In genomic region chr19:7423656-7424030, GRCm38 (mm10) we compare ENCODE assay signal across 8 mouse cellular contexts. TPM values are rescaled to one million over a fixed set of nuclear protein-coding genes. Genes with fewer than 3 reads are reported as not detected.
DNase-seq lines count a peak whose midpoint lies in the region; ATAC-seq lines count a peak whose summit lies in the region.

No protein-coding gene starts in this region.

- DNase-seq in heart, postnatal 14 days = no peak
- DNase-seq in embryonic facial prominence, embryonic 10.5 days (ENCODE audit: low spot score) = peak; percentile 31
- no peak for DNase-seq in spleen, adult 12 weeks (ENCODE audit: low spot score)
- no peak for DNase-seq in urinary bladder, postnatal 4 days (ENCODE audit: low spot score in 2 of 2)
- DNase-seq in embryo, embryonic 11 days = no peak

- H3K4me1 ChIP-seq in heart, embryonic 15.5 days (replicated peaks) = peaks cover 68% of the 10 kb centered on the region
- peaks cover 53% of the 10 kb centered on the region for H3K4me1 ChIP-seq in embryonic facial prominence, embryonic 10.5 days
- peaks cover 68% of the 10 kb centered on the region for H3K4me1 ChIP-seq in hindbrain, embryonic 15.5 days (replicated peaks)
- H3K4me1 ChIP-seq in midbrain, embryonic 15.5 days = peaks cover 62% of the 10 kb centered on the region

- H3K4me3 ChIP-seq in heart, embryonic 15.5 days = peak overlapping the region; percentile 28
- H3K4me3 ChIP-seq in embryonic facial prominence, embryonic 10.5 days = peak overlapping the region; percentile 91
- H3K4me3 ChIP-seq in hindbrain, embryonic 15.5 days = peak overlapping the region; percentile 34
- H3K4me3 ChIP-seq in midbrain, embryonic 15.5 days = peak overlapping the region; percentile 26

- no peaks in the 10 kb centered on the region for H3K27me3 ChIP-seq in heart, embryonic 15.5 days
- peaks cover 28% of the 10 kb centered on the region for H3K27me3 ChIP-seq in embryonic facial prominence, embryonic 10.5 days (replicated peaks; ENCODE audit: low read depth, poor library complexity, severe bottlenecking)
- no peaks in the 10 kb centered on the region for H3K27me3 ChIP-seq in hindbrain, embryonic 15.5 days
- no peaks in the 10 kb centered on the region for H3K27me3 ChIP-seq in midbrain, embryonic 15.5 days (replicated peaks)

- 26% methylated on average over 16 of the region's 16 CpGs for WGBS in heart, embryonic 15.5 days
- 39% methylated on average over 16 of the region's 16 CpGs for WGBS in embryonic facial prominence, embryonic 10.5 days
- WGBS in hindbrain, embryonic 15.5 days = 17% methylated on average over 16 of the region's 16 CpGs
- WGBS in midbrain, embryonic 15.5 days = 12% methylated on average over 16 of the region's 16 CpGs

- peak overlapping the region; percentile 70 for H3K27ac ChIP-seq in heart, embryonic 15.5 days
- peak overlapping the region; percentile 68 for H3K27ac ChIP-seq in embryonic facial prominence, embryonic 10.5 days (replicated peaks)
- H3K27ac ChIP-seq in hindbrain, embryonic 15.5 days (replicated peaks) = peak overlapping the region; percentile 86
- H3K27ac ChIP-seq in midbrain, embryonic 15.5 days = peak overlapping the region; percentile 84

- H3K36me3 ChIP-seq in heart, embryonic 15.5 days = peaks cover 47% of the 10 kb centered on the region
- peaks cover 92% of the 10 kb centered on the region for H3K36me3 ChIP-seq in embryonic facial prominence, embryonic 10.5 days (replicated peaks)
- H3K36me3 ChIP-seq in hindbrain, embryonic 15.5 days = peaks cover 37% of the 10 kb centered on the region
- H3K36me3 ChIP-seq in midbrain, embryonic 15.5 days (replicated peaks) = peaks cover 21% of the 10 kb centered on the region

- ATAC-seq in heart, embryonic 15.5 days (replicated peaks; ENCODE audit: insufficient number of reproducible peaks, insufficient read depth, low FRiP score, low read depth) = no peak
- ATAC-seq in hindbrain, embryonic 15.5 days (ENCODE audit: low FRiP score, low read depth) = no peak; the same call in 1 of the 2 replicates
- ATAC-seq in midbrain, embryonic 15.5 days (replicated peaks) = peak; percentile 42

- H3K4me2 ChIP-seq in heart, embryonic 15.5 days = peak overlapping the region; percentile 56
- peak overlapping the region; percentile 93 for H3K4me2 ChIP-seq in hindbrain, embryonic 15.5 days
- peak overlapping the region; percentile 72 for H3K4me2 ChIP-seq in midbrain, embryonic 15.5 days

- H3K9ac ChIP-seq in heart, embryonic 15.5 days = 0 out of 2 replicates have a peak overlapping the region, but pooled peaks have one; percentile 10
- H3K9ac ChIP-seq in hindbrain, embryonic 15.5 days = peak overlapping the region; percentile 55
- H3K9ac ChIP-seq in midbrain, embryonic 15.5 days = peak overlapping the region; percentile 44

- intact Hi-C loops in heart, postnatal 14 days (cut with DNase I) = no loop called here

- H3K9me3 ChIP-seq in heart, embryonic 15.5 days (replicated peaks) = no peaks in the 10 kb centered on the region
- H3K9me3 ChIP-seq in embryonic facial prominence, embryonic 10.5 days = no peaks in the 10 kb centered on the region
- H3K9me3 ChIP-seq in hindbrain, embryonic 15.5 days = no peaks in the 10 kb centered on the region
- no peaks in the 10 kb centered on the region for H3K9me3 ChIP-seq in midbrain, embryonic 15.5 days

RNA-seq across cellular contexts. Expression of gene 2700081O15Rik, which starts 6.2 kb away (rescaled TPM):
- 3.3 and 4.7 TPM in 2 replicates for polyA plus RNA-seq in heart, embryonic 15.5 days (2015; fragmentation: Nextera tagmentation; extraction: Ambion mirVana)
- 10 to 100 TPM; 23.7 to 23.8 TPM for total RNA-seq in heart, postnatal 14 days (2021)
- 6.1 and 7.1 TPM in 2 replicates for polyA plus RNA-seq in embryonic facial prominence, embryonic 10.5 days (2016; fragmentation: Nextera tagmentation; extraction: Ambion mirVana)
- polyA plus RNA-seq in hindbrain, embryonic 15.5 days (2015; fragmentation: Nextera tagmentation; extraction: Ambion mirVana) = 15.3 and 17.2 TPM in 2 replicates
- 15.9 and 16.0 TPM in 2 replicates for polyA plus RNA-seq in midbrain, embryonic 15.5 days (2015; fragmentation: Nextera tagmentation; extraction: Ambion mirVana)

RNA-seq across cellular contexts. Expression of gene Spindoc, which starts 40.8 kb away (rescaled TPM):
- 16.9 and 18.7 TPM in 2 replicates for polyA plus RNA-seq in heart, embryonic 15.5 days (2015; fragmentation: Nextera tagmentation; extraction: Ambion mirVana)
- 10 to 100 TPM; 21.8 to 23.2 TPM for total RNA-seq in heart, postnatal 14 days (2021)
- 44.5 and 51.7 TPM in 2 replicates for polyA plus RNA-seq in embryonic facial prominence, embryonic 10.5 days (2016; fragmentation: Nextera tagmentation; extraction: Ambion mirVana)
- 28.9 and 32.2 TPM in 2 replicates for polyA plus RNA-seq in hindbrain, embryonic 15.5 days (2015; fragmentation: Nextera tagmentation; extraction: Ambion mirVana)
- 35.6 and 40.3 TPM in 2 replicates for polyA plus RNA-seq in midbrain, embryonic 15.5 days (2015; fragmentation: Nextera tagmentation; extraction: Ambion mirVana)

RNA-seq across cellular contexts. Expression of gene Rtn3, which starts 59.4 kb away (rescaled TPM):
- polyA plus RNA-seq in heart, embryonic 15.5 days (2015; fragmentation: Nextera tagmentation; extraction: Ambion mirVana) = 127 and 137 TPM in 2 replicates
- total RNA-seq in heart, postnatal 14 days (2021) = 10 to 100 TPM; 79.2 to 87.9 TPM
- 145 and 153 TPM in 2 replicates for polyA plus RNA-seq in embryonic facial prominence, embryonic 10.5 days (2016; fragmentation: Nextera tagmentation; extraction: Ambion mirVana)
- polyA plus RNA-seq in hindbrain, embryonic 15.5 days (2015; fragmentation: Nextera tagmentation; extraction: Ambion mirVana) = 643 and 672 TPM in 2 replicates
- polyA plus RNA-seq in midbrain, embryonic 15.5 days (2015; fragmentation: Nextera tagmentation; extraction: Ambion mirVana) = 644 and 648 TPM in 2 replicates

Comparison
In these comparisons a context has a peak if more than half of its experiments do, and no peak if none do; other contexts are left out.
1. H3K4me3 ChIP-seq: peak in every context shown above with its lines; median percentile 91 in embryonic facial prominence, embryonic 10.5 days; 34 in hindbrain, embryonic 15.5 days; 28 in heart, embryonic 15.5 days; 26 in midbrain, embryonic 15.5 days.